Mouse (Mus musculus): ENCODE results near the gene Gipc1. TPM values are rescaled to one million over a fixed set of nuclear protein-coding genes. Genes with fewer than 3 reads are reported as not detected.

The Gipc1 gene
- total RNA-seq, 2 experiments from 2014 or later: 16.6 to 16.9 TPM

DNA sequence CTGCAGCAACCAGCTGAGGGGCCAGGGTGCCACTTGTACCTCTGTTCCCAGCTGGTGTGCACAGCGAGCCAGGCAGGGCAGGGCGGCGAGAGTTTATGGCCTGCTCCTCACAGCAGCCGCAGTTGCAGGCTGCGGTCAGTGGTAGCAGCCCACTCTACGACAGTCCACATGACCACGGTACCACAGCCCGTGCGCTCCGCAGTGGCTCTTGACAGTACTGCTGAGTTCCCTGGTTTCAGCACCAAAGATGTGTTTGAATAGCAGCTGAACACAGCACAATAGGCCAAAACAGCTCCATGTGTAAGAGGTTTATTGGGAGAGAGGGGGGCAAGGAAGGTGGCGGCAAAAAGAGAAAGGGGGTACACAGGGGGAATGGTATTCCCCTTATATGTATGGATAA lies 5.0 kb upstream of the Gipc1 start:
- no peak for DNase-seq (ENCODE audit: low spot score)

- no peak for DNase-seq (ENCODE audit: low spot score)
Observed at GRCm38 (mm10) chr8:83648031-83648430, 4.4 kb upstream of the Gipc1 start.

DNA sequence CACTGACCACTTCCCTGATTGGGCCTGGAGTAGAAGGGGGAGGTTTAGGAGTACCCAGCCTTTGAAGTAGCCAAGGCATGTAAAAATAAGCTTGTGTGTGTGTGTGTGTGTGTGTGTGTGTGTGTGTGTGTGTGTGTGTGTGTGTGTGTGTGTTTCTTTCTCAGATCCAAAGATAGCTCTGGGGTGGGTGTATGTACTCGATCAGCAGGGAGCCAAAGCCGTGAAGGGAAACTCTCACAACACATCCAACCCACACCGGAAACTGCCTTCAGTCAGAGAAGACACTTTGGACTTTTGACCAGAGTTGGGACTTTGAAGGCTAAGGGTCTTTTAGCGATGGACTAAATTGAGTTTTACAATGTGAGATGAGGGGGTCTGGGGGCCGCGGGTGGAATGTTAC lies 2.8 kb upstream of the Gipc1 start:
- no peak for DNase-seq (ENCODE audit: low spot score)

GRCm38 (mm10) chr8:83652744-83653661 lies 526 bp downstream of the Gipc1 start:
- no peak for DNase-seq (ENCODE audit: low spot score)

DNA sequence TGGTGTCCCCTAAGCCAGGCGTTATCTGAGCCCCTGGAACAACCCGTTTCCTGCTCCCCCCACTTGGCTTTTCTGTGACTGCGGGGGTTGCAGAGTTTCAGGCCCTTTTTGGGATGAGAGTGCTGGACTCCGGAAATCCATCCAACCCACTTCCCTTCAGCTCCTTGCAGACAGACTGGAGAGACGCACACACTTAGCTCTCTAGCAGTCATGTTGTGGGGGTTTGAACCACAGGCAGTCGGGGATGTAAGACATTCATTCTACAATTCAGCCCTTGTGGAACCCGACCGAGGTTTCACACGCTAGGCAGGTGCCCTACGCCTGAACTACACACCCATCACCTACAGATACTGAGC lies 1.2 kb downstream of the Gipc1 start:
- no peak for DNase-seq (ENCODE audit: low spot score)

GRCm38 (mm10) chr8:83654725-83655124 lies 2.2 kb downstream of the Gipc1 start:
- no peak for DNase-seq (ENCODE audit: low spot score)

- DNase-seq (ENCODE audit: low spot score): no peak
Observed at GRCm38 (mm10) chr8:83656043-83656442, 3.6 kb downstream of the Gipc1 start.

- DNase-seq (ENCODE audit: low spot score): no peak
Observed at GRCm38 (mm10) chr8:83656484-83657246, 4.2 kb downstream of the Gipc1 start.

DNA sequence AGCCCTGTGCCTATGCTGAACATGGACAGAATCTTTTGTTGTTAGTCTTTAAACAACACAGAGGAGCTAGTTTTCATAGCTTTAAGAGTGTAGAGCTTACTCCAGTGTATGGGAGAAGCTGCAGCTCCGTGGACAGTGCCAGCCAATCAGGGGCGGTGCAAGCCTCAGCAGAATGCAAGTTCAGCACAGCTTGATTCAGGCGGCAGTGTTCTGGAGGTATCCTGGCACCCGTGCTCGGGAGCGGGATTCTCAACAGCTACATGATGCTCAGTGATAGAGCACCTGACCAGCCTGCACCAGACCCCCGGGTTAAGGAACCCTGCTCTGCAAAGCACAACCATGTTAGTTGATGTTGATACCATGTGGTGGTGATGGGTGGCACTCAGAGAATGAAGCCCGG lies 8.1 kb downstream of the Gipc1 start:
- no peak for DNase-seq (ENCODE audit: low spot score)

GRCm38 (mm10) chr8:83660995-83661680 lies 8.7 kb downstream of the Gipc1 start:
- DNase-seq (ENCODE audit: low spot score): no peak

DNA sequence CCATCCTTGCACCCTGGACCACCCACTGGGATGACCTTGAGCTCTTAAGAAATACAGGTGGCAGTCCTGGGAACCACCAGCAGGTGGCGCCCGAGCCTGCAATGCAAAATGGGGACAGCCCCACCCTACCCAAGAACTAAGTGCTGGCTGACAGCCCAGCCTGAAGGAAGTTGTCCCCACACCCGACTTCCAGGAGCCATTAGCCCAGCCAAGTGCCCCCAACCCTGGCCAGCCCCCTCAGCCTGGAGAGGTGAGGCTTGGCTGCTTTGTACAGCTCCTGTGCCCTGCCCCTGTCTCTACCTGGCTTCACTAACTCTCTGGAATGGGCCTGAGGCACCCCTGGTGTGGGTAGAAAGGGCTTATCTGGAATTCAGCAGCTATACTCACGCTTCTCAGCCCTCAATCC lies 9.9 kb downstream of the Gipc1 start:
- DNase-seq (ENCODE audit: low spot score): peak; percentile 91

GRCm38 (mm10) chr8:83664096-83664495 lies 11.6 kb downstream of the Gipc1 start:
- no peak for DNase-seq (ENCODE audit: low spot score)

DNA sequence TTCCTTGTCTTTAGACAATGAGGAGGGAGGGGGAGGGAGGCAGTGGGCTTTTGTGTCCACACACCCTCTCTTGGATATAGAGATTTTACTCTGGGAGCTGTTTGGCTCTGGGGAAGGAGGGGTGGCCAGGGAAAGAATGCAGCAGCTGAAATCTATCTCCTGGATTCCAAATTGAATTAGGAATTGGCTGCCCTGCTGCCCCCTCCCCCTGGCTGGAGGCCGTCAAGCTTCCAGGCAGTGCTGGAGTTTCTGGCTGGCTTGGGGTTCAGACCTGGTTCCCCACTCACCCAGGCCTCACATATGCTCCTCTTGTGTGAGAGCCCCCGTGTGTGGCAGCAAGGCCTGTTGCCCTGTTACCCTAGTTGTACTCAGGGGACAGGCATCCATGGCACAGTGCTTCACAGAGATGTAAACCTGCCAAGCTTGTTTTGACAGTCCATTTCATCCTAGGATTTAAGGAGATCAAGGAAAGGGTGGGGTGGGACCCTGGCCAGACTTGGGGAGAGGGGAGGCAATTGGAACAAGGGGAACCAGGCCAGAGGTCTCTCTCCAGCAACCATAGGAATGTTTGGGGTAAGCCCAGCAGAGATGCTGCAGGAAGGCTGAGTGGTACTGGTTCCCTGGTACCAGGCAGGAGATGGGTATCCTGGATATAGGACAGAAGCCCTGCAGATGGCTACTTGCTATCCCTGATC lies 12.6 kb downstream of the Gipc1 start:
- DNase-seq (ENCODE audit: low spot score): no peak

DNA sequence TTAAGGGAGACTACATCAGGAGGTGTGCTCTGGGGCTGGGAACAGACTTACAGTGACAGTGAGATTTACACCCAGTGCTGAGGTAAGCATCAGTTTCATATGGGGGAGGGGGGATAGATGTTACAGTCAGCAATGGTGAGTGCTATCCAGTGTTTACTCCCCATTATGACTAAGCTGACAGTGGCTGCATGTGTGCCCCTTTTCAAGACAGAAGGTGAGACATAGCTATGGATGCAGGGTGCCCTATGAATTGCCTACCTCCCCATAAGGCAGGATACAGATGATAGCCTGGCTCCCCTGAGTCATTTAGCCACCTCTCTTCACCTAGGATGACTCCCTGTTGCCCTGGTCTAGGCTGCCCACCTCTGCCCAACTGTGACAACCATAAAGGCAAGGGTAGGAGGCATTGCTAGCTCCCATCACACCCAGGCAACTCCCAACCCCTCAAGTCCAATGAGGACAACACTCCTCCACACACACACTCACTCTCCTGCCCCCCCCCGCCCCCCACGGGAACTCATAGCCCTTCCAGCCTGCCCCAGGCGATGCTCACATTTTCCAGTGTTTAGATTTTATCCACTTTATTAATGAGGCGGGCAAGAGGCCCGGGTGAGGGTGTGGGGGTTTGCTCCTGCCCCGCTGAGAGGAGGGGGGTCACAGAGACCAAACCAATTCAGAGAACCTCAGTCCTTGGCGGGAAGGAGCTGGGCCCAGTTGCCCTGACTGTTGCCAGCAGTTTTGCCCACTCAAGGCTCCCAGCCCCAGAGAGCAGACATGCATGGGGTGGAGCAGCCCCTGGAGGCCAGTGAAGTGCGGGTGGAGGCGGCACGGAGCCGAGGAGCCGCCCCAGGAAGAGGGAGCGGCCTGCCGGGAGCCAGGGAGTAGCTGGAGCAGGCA lies 13.7 kb downstream of the Gipc1 start, which contains the start of gene Ptger1:
TSS of gene Ptger1 (plus strand) at position 710 of the 897 bp plus-strand sequence.
- DNase-seq (ENCODE audit: low spot score): peak; percentile 53

GRCm38 (mm10) chr8:83666866-83667234 lies 14.4 kb downstream of the Gipc1 start:
- DNase-seq (ENCODE audit: low spot score): no peak

DNA sequence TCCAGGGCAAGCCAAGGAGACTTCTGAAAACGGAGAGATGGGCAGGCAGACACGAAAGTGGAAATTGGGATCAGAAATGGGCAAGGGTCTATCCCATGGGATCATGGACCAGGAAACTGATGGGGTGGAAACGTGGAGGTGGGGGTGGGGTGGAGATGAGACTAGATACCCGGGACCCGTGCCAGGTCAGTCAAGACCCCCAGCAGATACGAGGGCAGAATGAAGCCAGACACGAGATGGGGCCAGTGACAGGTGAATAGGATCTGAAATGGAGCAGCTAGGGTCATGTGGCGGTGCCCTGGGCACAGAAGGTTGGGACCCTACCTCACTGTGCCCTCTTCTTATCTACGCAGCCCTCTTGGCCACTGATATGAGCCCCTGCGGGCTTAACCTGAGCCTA lies 15.0 kb downstream of the Gipc1 start:
- DNase-seq (ENCODE audit: low spot score): no peak

DNA sequence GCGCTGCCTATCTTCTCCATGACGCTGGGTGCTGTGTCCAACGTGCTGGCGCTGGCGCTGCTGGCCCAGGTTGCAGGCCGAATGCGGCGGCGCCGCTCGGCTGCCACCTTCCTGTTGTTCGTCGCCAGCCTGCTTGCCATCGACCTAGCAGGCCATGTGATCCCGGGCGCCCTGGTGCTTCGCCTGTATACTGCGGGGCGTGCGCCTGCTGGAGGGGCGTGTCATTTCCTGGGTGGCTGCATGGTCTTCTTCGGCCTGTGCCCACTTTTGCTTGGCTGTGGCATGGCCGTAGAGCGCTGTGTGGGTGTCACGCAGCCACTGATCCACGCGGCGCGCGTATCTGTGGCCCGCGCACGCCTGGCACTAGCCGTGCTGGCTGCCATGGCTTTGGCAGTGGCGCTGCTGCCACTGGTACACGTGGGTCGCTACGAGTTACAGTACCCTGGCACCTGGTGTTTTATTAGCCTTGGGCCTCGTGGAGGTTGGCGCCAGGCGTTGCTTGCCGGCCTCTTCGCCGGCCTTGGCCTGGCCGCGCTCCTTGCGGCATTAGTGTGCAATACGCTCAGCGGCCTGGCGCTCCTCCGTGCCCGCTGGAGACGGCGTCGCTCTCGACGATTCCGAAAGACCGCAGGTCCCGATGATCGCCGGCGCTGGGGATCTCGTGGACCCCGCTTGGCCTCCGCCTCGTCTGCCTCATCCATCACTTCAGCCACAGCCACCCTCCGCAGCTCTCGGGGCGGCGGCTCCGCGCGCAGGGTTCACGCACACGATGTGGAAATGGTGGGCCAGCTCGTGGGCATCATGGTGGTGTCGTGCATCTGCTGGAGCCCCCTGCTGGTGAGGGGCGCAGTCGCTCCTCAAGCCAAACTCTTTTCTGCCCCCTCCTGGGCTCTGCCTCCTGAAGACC lies 15.8 kb downstream of the Gipc1 start:
- DNase-seq (ENCODE audit: low spot score): peak; percentile 40

- no peak for DNase-seq (ENCODE audit: low spot score)
Observed at GRCm38 (mm10) chr8:83669013-83669412, 16.5 kb downstream of the Gipc1 start.

- DNase-seq (ENCODE audit: low spot score): no peak
Observed at GRCm38 (mm10) chr8:83672936-83673335, 20.5 kb downstream of the Gipc1 start.
